Mouse (Mus musculus) adrenal gland, adult (tissue): ENCODE results near the gene Yars2.
A peak's percentile ranks its signal among the peaks of the same experiment; 100 is the strongest.
"Not testable (repeated sequence)": the region's sequence is repeated elsewhere in the genome, so short reads cannot be mapped to it uniquely, and the experiment has no call there.

Experiments
- DNase-seq, 2 experiments: peaks; one replicate each; pipeline ENCODE4 v3.0.0; 2022 to 2023; ENCODE audit warnings: low spot score in 1 of 2; ENCODE audit not compliant: inconsistent age in 2 of 2

Yars2 gene

DNA sequence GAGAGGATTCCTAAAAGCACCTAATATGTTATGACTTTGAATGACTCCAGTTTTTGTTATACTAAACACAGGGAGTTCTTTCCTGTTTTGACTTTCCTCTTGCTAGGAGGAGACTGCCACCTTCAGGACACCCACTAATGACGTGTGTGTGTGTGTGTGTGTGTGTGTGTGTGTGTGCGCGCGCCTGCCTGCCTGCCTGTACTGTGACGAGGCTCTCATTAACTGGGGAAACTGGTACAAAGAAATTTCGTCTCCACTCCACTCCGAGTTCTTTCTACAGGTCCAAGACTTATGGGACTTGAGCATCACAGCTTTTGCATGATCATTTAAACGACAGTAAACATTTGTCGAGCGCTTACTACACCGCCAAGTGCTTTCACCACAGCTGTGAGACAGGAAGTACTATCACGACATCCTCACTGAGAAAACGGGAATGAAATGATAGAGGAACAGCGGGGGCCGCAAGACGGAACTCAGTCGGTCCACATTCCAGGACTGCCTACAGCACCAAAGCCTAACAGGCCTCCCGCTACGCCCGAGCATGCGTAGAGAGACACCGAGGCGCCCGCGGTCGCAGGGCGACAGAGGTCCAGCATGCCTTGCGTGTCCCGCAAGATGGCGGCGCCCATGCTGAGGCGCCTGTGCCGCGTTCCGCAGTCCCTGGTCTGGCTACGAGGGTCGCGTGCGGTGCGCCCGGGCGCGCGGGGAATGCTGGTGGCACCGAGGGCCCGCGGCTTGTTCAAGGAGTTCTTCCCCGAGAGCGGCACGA, at the start of gene Yars2:
Gene Yars2, plus strand, starts transcription at position 597 of the 769 bp plus-strand sequence.
- peak; percentile 94 to 97 for DNase-seq

GRCm38 (mm10) chr16:16253326-16254074, 49.3 kb upstream of the Yars2 start:
- DNase-seq: peak in 1 of 2 experiments; percentile 4

DNA sequence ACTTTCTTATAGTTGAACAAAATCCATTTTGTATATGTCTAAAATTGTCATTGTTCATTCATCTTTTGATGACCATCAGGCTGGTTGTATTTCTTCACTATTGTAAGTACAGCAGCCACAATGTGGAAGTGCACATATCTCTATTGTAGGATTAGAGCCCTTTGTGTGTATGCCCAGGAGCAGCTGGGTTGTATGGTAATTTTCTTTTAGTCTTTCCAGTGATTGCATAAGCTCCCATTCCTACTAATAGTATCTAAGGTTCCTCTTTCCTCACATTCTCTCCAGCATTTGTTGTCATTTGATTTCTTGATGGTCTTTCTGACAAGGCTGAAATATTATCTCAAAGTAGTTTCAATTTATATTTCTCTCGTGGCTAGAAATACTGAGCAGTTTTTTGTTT, 47.5 kb upstream of the Yars2 start:
- DNase-seq: no peak

- no peak for DNase-seq
These were observed 46.9 kb upstream of the Yars2 start for GRCm38 (mm10) chr16:16255874-16256273.

DNA sequence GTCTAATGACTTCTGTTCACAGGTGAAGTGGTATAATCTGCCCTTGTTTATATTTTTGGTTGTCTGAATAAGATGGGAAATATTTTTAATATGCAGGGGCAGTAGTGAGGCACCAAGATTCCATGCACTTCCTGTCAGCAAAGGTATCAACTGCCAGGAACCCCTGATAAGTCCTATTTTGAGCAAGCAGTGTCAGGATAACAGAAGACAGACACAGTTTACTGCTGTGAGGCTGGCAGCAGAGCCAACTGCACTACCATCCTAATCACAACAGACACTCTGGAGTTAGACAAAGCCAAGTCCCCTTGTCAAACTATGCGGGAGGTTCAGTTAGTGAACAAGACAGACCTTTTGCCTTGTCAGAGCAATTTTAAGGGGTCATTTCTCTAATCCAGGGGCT, 46.1 kb upstream of the Yars2 start:
- DNase-seq: no peak

GRCm38 (mm10) chr16:16260882-16261281, 41.9 kb upstream of the Yars2 start:
- DNase-seq: peak in 1 of 2 experiments; percentile 25

DNA sequence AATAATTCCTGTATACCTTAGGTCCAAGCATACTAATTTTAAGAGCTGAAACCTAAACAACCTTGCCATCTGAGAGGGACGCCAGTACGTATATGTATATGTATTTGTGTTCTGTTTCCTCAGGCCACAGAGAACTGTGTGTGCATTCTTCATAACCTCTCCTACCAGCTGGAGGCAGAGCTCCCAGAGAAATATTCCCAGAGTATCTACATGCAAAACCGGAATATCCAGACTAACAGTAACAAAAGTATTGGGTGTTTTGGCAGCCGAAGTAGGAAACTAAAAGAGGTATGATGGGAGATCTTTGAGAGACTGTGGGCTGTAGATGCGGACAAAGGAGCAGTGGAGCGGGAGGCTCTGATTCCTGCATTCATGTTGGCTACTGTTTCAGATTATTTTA, 41.3 kb upstream of the Yars2 start:
- DNase-seq: no peak

DNA sequence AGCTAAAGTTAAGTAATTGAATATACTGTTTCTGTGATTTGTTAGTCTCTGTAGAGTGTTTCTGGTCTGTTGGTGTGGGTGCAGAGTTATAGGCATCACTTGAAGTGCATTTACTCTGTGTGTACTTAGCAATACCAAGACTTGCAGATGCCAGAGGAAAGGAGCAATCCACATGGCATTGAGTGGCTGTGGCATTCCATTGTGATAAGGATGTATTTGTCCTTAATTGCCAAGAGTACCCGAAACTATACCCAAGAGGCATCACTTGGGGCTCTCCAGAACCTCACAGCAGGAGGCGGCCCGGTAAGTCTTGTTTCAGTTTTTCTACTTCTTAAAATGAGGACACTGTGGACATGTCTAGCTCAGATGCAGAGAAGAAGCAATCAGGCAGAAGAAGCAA, 40.3 kb upstream of the Yars2 start:
- no peak for DNase-seq

GRCm38 (mm10) chr16:16272978-16273377, 29.8 kb upstream of the Yars2 start:
- no peak for DNase-seq

DNA sequence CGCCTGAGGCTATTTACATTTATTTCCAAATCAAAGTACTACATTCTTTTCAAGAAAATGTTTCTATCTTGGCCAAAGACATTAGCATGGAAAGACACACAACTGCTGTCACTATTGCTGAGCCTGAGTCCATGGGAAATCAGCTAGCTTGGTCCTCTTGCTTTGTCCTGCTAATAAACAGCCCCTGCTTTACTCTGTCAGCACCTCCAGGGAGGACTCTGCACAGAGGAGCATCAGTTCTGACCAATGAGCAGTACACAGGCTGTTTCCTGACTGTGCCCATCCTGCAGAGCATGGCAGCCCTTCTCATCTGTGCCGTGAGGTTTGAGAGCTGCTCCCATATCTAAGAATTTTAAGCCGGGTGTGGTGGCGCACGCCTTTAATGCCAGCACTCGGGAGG, 29.0 kb upstream of the Yars2 start:
- DNase-seq: no peak

DNA sequence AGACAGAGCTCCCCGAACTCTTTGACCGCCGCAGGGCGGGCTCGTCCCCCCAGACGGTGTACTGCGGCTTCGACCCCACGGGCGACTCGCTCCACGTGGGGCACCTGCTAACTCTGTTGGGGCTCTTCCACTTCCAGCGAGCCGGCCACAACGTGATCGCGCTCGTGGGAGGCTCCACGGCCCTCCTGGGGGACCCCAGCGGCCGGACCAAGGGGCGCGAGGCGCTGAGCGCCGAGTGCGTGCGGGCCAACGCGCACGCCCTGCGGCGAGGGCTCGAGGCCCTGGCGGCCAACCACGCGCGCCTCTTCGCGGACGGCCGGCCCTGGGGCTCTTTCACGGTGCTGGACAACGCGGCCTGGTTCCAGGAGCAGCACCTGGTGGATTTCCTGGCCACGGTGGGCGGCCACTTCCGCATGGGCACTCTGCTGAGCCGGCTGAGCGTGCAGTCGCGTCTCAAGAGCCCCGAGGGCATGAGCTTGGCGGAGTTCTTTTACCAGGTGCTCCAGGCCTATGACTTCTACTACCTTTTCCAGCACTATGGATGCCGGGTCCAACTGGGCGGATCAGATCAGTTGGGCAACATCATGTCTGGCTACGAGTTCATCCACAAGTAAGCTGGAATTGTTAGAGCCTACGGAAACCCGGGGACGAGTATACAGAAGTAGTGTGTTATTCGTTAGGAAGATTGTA, 518 bp downstream of the Yars2 start:
- DNase-seq: peak; percentile 59 to 87

DNA sequence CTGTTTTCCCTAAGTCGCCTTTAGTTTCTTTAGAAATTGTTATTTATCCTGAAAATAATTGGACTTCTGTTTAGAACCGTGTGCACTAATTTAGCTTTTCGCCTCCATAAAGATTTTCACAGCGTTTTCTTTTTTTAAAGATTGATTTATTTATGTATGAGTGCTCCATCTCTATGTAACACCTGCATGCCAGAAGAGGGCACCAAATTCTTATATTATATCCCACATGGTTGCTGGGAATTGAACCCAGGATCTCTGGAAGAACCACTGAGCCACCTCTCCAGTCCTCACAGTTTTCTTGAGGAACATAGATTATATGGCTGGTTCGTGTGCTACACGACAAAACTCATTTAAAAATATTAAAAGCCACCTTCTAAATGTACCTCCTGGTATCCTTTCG, 1.1 kb downstream of the Yars2 start:
- DNase-seq: peak in 1 of 2 experiments; percentile 44

DNA sequence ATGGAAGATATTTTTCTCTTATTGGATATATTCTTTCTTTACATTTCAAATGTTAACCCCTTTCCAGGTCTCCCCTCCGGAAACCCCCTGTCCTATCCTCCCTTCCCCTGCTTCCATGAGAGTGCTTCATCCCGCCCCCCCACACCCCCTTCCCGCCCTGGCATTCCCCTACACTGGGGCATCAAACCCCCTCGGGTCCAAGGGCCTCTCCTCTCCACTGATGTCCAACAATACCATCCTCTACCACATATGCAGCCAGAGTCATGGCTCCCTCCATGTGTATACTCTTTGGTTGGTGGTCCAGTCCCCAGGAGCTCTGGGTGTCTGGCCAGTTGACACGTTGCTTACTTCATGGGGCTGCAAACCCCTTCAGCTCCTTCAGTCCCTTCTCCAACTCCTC, 8.6 kb downstream of the Yars2 start:
- DNase-seq: no peak

DNA sequence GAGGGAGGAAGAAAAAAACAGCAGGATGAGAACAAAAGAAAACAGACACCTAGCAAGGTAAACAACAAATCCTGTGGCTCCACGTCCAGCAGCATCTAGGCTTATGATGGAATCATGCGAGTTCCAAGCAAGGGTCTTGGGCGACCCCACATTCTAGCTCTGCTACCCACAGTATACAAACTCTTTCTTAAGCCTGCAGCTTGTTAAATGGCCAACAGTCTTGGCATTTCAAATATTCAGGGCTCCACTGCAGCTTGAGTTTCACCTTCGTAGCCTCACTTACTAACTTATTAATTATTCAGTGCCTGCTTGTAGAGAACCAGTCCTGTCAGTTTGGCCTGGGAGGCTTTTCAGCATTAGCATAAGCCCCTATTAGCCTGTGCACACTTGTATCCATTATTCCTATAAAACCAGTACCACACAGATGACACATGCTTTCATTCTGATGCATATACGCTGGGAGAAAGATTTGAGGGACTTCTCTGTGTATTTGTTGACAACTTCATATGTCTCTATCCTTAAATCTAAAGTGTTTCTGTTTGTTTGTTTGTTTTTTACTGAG, 23.1 kb downstream of the Yars2 start:
- no peak for DNase-seq

DNA sequence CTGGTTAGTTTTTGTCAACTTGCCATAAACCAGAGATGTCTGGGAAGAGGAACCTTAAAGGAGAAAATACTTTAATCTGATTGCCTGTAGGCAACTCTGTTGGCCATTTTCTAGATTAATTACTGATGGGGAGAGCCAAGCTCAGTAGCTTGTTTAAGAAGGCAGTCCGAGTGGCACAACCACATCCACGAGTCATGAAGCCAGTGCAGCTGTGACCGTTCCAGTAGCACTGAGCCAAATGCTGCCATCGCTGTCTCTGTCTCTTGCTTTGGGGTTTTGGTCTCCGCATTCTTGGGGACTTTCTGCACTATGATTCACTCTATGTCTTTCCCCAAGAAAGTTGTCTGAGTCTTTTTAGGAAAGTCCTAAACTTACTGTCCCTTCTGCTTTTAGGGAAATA, 43.7 kb downstream of the Yars2 start:
- DNase-seq: no peak

DNA sequence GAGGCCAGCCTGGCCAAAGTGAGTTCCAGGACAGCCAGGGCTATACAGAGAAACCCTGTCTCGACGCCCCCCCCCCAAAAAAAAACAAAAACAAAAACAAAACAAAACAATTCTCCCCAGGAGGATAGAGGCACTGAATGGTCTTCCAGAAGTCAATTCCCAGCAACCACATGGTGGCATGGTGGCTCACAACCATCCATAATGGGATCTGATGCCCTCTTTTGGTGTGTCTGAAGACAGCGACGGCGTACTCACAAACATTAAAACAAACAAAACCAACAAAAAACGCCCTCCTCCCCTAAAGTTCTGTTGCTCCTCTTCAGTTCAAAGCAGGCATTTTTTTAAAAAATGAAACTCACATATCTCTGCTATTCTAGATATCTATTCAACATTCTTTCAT, 55.1 kb downstream of the Yars2 start:
- no peak for DNase-seq

DNA sequence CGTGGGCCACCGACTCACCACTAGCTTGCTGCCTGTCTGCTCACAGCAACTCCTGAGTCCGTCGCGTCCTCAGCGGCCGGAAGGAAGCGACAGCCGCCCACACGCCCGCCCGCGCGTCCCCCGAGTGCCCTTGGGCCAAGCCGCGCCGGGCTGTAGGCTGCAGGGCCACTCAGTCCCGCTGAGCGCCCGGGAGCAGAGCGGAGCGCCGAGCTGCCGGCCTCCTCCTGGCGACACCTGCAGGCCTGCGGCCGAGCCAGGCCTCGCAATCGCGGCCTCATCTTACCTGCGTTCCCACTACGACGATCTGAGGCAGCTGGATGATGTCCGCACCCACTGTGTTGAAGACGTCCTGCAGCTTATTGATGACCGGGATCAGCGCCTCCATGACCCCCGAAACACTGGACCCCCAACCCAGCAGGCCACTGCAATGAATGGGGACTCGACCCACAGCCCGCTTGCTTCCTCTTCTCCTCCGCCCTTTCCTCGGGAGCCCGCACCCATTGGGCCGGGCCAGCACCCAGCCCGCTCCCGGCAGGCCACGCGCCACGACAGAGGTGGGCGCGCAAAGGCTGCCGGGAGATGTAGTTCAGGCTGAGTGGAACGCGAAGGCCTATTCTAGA, 55.8 kb downstream of the Yars2 start, which contains the start of gene Dnm1l:
Gene Dnm1l, minus strand, starts transcription at position 479 of the 620 bp plus-strand sequence.
- peak; percentile 94 to 97 for DNase-seq

GRCm38 (mm10) chr16:16359101-16359482, 56.3 kb downstream of the Yars2 start:
- DNase-seq: not testable (repeated sequence)
